Mouse (Mus musculus) left cerebral cortex, postnatal 36 days (tissue): ENCODE results near the gene Ablim2. TPM values are rescaled to one million over a fixed set of nuclear protein-coding genes. Genes with fewer than 3 reads are reported as not detected.
A peak's percentile ranks its signal among the peaks of the same experiment; 100 is the strongest.

ENCODE experiments used
- DNase-seq, 2 experiments: peaks; one replicate each; pipeline ENCODE4 v3.0.0; 2021 to 2022; ENCODE audit warnings: low spot score in 2 of 2, mixed read lengths in 1 of 2
- intact Hi-C: fragments of 180-260 bp; cut with DNase I; formaldehyde crosslinking; loops from one replicate; pipeline ENCODE4 v1.15.1; 2025
- total RNA-seq, 2 experiments: library from RNA; stranded (reverse); gene quantifications; 2 replicates each; pipeline ENCODE4 v1.2.3; 2021

Ablim2 gene
- total RNA-seq, 2 experiments from 2014 or later: 150 to 220 TPM

DNA sequence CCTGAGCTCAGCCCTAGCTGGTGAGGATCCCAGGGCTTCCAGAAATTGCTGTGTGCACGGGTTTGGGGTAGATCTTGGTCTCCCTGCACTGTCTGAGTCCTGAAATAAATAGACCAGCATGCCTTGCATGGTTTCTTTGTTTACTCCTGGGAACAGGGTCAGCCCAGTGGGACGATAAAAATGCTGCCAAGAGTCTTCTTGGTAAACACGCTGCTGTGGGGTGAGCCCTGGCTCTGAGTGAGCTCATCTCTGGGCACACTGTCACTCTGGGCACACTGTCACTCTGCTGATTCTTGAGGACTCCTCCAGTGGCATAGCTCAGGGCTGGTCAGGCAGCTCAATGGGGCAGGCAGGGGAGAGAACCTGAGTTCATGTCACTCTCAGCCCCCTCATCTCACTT is 98.6 kb downstream of the Ablim2 start:
- no peak for DNase-seq
- intact Hi-C loops: loop anchor here (2.0 to 5.0 kb wide), 2 partner anchors 61 to 259 kb away; no protein-coding TSS in a partner anchor

DNA sequence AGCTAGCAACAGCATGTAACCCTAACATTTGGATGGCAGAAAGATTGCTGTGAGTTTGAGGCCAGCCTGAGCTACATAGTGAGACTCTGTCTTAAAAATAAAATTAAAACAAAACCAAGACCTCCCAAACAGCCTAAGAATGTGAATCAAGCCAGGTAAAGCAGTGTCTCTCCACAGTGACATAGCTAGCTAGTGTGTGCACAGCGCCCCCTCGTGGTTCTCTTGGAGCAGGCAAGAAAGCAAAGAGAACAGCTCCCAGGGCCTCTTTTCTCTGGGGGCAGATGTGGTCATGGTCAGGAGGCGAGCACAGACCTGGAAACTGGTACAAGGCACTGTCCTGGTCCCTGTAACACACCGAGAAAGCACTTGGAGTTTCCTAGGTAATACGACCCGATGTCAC is 100.4 kb downstream of the Ablim2 start:
- intact Hi-C loops: loop anchor here (1.0 to 5.0 kb wide), 2 partner anchors 110 to 261 kb away; no protein-coding TSS in a partner anchor
- peak; percentile 44 to 54 for DNase-seq

DNA sequence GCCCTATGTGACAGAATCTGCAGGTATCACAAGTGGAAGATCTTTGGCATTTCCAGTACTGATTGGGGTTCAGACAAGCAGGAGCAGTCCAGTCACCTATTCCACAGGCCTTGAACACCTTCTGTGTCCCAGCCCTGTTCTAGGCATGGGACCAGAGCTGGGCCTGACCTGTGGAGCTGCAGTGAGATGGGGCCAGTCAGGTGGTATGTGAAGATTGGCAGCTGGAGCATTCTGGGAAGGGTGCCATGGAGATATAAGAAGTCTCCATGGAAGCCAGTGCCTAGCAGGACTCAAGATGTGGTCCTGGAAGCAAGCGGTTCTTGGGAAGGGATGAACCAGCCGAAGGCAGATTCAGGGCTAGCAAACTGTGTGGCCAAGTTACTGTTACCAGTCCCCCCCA is 103.8 kb downstream of the Ablim2 start:
- DNase-seq: no peak

DNA sequence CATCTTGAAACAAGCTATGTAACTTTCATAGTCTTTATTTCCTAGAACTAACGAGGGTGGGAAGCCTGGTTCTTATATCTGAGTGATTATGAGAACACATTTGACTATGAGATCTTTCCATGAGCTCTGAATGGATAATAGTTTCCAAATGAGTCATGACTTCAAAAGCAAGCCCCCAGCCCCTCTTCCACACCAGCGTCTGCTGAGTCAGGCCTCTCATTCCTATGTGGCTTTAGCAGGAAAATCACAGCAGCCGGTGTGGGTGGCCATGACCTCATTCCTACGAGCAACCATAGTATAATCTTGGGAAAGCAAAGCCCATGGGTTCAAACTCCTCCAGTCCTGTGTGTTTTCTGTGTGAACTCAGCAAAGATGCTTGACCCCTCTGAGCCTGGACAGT is 112.3 kb downstream of the Ablim2 start:
- DNase-seq: no peak
- intact Hi-C loops: loop anchor here (5.0 kb wide), 1 partner anchor 102 kb away; no protein-coding TSS in a partner anchor

More for the DNA sequence above, 103.8 kb downstream of the Ablim2 start:
- intact Hi-C loops: no loop called here

DNA sequence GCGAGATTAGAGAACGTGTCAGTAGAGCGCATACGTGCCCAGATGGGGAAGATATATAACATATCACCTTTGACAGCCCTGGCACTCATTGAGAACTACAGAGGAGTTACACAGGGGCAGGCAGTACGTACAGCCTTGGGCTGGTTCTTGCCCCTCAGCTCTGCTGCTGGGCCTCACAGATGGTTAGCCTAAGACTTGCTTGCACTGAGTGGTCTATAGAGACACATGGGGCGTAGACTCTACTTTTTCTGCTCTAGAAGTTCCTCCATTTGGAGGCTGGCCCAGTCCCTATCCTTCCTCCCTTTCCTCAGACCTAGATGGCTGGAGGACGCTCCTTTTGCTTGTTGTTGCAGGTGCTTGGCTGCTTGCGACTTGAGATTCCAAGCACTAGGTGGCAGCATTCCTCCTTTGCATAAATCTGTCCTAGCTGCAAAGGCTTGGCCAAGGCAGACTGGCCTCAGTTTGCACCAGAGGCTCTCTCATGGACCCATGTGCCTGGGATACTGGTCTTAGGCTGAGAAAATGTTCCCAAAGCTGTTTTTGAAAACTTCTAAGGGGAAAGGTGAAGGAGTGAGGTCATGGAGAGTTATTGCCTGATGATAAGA is 112.8 kb downstream of the Ablim2 start:
- peak; percentile 67 to 69 for DNase-seq
- intact Hi-C loops: loop anchor here (5.0 kb wide), 1 partner anchor 102 kb away; no protein-coding TSS in a partner anchor

DNA sequence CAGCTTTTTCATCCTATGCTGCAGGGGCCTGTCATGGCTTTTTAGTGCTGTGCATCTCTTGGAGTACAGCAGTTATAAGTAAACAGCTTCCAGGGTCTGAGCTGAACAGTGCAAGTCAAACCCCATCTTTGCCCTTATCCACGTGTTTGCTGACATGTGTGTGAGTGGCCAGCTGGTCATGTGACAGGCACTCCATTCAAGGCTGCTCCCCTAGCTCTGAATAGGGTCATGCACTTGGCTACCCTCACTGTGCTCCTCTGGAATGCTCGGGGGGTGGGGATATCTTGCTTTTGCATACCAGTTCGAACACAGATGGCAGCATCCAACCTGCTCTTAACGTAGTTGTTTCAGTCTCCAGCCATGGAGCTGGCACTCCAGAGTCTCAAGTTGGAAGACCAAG is 115.7 kb downstream of the Ablim2 start:
- DNase-seq: no peak
- intact Hi-C loops: loop anchor here (5.0 kb wide), 1 partner anchor 99 kb away; no protein-coding TSS in a partner anchor

DNA sequence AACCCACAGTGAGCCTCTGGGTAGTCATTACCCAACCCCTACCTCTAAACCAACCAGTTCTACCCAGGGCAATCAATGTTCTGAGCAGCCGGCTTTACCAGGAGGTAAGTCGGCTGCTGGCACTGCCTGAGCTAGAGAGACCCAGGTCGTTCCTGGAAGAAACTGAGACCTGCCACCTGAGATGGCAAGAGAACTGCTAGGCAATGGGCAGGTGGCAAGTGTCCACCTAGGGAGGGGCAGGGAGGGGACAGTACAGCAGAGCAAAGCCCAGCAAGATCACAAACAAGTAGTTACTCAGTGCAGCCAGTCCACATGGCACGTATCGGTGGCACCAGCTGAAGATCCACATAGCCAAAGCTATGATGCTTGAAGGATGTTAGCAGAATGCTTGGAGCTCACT is 118.6 kb downstream of the Ablim2 start:
- intact Hi-C loops: no loop called here

DNA sequence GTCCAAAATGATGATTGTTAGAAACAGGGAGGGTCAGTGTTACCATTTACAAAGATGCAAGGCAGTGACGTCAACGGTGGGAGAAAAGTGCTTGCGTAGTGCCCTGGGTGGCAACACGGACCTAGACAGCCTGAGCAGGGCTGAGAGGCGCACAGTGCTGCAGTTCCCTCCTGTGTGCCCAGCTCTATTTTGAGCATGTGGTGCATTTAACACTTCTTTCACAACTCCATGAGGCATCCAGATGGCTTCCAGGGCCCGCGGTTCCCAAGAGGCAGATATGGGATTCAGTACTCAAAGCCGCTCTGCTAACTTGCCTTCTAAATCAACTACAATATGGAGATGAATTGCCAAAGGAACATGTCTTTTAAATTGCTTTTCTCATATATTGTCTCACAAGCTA is 121.5 kb downstream of the Ablim2 start:
- DNase-seq: peak; percentile 69 to 71
- intact Hi-C loops: no loop called here

More for the DNA sequence above, 118.6 kb downstream of the Ablim2 start:
- DNase-seq: no peak

DNA sequence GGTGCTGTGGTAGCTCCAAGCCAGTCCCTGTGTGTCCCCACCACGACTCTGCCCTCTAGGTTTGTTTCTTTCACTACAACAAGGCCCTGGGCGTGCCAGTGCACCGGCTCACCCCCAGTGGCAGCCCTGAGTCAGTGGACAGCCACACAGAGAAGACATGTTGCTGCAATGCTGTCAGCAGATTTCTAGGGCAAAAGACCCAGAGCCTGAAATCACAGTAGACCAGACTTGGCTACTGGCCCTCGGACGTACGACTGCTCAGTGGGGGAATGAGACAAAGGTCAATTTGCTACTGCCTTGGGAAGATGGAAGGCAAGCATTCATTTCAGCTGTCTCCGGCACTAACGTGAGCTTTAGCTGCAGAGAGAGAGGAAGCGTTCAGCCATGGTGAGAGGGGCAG is 124.7 kb downstream of the Ablim2 start:
- DNase-seq: no peak
- intact Hi-C loops: no loop called here

DNA sequence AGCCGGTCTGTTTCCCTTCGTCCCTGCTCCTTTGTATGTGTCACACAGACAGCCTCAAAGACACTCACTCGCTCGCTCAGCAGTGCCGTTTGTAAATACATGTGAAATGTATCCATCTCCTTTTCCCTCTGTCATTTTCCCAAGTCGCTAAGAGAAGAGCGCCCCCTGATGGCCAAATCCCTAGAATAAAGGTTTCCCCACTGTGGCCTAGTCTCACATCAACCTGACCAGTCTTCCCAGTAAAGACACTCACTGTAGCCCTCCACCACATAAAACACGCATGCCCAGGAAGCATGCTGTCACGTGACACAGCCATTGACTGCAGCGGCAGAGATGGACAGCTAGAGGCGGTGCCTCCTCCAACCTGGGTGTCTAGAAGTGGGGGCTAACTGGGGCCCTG is 126.6 kb downstream of the Ablim2 start:
- intact Hi-C loops: no loop called here
- DNase-seq: peak in 1 of 2 experiments; percentile 57

DNA sequence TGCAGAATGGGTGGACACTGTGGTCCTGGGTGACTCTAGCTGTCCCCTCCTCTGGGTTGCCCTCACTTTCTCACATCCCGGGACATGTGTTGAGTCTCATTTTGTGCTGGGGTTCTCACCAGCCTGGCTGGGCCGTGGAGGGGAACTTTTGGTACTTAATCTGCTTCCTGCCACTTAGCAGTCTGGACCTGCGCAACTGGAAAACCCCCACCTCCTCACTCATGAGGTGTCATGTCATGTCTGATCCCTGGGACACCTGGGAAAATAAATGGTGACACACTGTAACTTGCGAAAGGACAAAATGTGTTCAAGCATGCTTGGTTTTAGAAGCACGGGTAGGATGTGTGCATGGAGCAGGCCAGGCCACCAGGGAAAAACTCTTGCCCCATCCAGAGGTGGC is 127.0 kb downstream of the Ablim2 start:
- no peak for DNase-seq
- intact Hi-C loops: no loop called here

DNA sequence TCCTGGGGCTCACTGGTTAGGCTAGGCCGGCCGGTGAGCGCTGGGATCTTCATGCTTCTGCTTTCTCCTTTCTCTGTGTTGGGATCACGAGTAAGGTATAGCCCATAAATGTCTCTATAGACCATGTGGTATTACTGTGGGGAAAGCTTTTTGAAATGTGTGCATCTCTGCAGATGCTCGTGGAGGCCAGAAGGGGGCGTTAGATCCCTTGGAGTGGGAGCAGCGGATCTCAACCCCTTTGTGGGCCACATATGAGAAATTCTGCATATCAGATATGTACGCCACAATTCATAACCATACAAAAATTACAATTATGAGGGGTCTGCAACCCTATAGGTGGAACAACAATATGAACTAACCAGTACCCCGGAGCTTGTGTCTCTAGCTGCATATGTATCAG is 131.3 kb downstream of the Ablim2 start:
- intact Hi-C loops: no loop called here
- DNase-seq: no peak

DNA sequence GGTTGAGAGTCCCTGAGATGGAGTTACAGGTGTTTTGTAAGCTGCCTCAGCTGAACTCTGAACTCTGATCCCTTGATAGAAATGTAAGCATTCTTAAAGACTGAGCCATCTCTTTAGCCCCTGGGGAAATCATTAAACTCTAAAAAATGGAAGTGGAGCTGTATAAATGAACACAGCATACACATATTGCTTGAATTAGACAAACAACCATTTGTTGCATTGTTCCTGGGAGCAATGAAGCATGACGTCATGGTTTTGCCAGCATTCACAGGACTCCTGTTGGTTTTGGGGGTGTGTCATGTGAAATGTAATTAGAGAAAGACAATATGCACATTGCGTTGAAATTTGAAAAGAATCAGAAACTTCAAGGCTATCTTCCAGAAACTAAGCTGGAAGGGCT is 132.0 kb downstream of the Ablim2 start:
- DNase-seq: no peak
- intact Hi-C loops: loop anchor here (5.0 kb wide), 1 partner anchor 43 kb away; no protein-coding TSS in a partner anchor

DNA sequence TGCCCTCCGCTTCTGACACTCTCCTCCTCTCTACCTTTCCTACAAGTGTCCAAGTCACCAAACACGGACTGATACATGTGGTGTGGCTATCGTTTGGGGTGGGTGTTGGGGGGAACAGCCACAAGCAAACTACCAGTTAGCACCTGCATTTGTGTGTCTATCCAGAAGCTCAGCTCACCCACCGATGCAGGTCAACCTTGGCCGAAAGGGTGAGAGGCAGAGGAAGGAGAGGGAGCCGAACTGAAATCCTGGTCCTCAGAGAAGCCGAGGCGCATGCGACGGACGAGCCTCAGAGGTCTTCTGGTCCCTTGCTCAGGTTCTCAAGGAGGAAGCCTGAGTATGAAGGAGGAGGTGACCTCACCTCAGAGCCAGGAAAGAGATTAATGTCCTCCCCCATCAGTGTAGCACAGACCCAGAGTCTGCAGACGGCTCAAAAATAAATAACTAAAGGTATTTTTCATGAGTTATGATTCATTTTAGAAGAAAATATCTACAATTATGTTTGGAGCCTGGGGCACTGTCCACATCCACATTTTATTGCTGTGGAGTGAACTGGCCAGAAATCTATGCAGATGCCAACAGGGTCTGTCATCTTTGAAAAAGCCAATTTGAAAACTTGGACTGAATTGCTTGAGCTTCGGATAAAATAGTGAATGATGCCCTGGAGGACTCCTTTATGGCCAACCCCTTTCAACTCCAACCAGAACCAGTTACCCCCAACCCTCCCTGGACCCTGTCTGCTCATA is 133.5 kb downstream of the Ablim2 start:
- DNase-seq: no peak
- intact Hi-C loops: loop anchor here (5.0 kb wide), 1 partner anchor 41 kb away; no protein-coding TSS in a partner anchor

DNA sequence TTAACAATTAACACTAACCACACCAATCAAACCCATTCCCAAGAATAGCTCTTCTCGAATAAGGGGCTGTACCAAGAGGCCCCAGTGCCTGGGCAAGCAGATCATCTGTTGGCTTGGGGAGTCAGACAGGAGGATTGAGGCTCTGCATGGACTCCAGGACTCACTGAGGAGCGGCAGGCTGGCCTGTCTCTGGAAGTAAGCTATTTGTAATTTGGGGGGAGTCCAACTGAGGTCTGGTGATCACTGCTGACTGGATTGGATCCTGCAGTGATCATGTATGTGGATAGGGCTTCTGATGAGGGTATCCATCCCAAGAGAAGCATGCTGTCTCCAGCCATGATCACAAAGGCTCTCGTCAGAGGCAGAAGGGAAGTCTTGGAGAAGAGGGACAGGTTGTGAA is 134.7 kb downstream of the Ablim2 start:
- DNase-seq: no peak
- intact Hi-C loops: loop anchor here (2.0 to 5.0 kb wide), 2 partner anchors 40 to 82 kb away; no protein-coding TSS in a partner anchor

DNA sequence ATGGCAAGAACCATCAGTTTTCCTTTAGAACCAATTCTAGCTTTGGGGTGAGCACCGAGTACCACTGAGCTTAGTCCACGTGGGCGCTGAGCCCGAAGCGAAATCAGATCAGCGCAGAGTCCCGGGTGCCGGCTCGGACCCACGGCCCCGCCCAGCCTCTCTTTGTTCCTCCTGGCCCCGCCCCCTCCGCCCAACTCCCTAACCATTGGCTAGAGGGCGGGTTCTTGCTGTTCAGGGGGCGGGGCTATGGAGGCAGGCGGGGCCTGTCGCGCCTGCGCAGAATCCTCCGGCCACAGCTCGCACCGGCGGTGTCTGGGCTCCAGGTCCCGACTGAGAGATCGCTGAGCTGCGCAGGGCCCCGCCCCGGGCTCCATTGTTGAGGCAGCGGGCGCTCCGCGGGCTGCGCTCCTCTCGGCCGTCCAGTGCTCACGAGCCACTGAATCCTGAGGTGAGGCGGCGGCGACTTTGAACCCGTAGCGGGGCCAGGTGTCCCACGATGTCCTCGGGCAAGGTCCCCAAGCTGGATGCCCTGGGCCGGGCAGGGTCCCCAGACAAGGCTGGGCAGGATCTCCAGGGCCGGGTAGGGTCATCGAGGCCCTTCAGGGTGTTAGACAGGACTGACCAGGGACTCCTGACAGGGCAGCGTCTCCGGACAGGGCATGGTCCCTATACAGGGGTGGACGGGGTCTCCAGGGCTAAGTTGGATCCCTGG is 135.6 kb downstream of the Ablim2 start, which contains the start of gene Afap1:
Gene Afap1 (plus strand): TSS at position 227 of the 712 bp plus-strand sequence.
- DNase-seq: peak; percentile 96
- intact Hi-C loops: loop anchor here (2.0 to 5.0 kb wide), 2 partner anchors 39 to 82 kb away; no protein-coding TSS in a partner anchor

DNA sequence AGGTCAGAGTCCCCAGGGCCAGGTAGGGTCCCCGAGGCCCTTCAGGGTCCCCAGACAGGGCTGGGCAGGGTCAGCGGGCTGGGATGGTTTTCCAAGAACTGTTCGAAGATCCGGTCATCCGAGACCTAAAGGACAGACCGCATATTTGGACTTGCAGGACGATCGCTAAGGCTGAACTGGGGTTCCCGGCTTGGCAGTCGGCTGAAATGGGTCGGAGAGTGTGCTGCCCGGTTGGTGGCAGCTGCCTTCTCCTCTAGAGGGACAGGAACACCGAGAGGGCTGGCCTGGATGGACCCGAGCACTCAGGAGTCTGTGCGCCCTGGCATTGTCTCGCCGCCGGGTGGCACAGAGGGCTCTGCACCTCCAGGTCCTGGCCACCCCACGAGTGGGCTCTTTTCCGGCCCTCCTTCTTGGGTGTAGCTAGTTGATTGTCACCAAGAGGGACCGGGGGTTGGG is 136.2 kb downstream of the Ablim2 start:
- intact Hi-C loops: loop anchor here (2.0 to 5.0 kb wide), 2 partner anchors 38 to 81 kb away; no protein-coding TSS in a partner anchor
- peak; percentile 52 to 55 for DNase-seq

DNA sequence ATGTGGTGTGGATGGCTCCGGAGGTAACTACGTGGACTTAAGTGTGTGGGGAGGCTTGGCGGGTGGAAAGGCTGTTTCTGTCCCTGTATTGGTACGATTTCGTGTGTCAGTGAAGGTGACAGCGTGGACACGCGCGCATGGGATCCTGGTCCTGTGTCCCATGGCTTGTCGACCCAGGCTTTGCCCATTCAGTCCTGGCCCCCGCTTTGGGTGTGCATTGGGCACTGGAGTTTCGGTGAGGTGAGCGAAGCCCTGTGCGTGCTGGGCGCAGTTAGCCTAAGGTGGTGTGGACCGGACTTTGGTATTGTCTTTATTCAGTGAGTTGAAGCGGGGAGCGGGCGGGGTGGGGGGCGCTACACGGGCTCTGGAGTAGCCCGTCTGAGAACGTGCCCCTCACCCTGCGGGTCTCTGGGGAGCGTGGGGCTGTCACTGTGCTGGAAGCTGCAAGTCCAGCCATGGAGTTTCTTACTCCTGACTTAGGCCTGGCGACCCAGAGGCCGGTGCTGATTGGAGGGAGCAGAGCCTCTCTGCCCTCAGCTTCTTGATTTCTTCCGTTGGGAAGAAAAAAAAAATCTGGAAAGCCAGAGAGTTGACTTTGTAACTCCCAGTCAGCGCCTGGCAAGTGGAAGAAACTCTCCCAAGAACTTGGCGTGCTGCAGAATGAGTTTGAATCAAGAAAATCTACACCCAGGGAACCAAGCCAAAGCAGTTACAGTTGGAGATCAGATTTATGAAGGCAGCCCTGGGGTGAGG is 136.8 kb downstream of the Ablim2 start:
- no peak for DNase-seq
- intact Hi-C loops: loop anchor here (5.0 kb wide), 1 partner anchor 38 kb away; no protein-coding TSS in a partner anchor

DNA sequence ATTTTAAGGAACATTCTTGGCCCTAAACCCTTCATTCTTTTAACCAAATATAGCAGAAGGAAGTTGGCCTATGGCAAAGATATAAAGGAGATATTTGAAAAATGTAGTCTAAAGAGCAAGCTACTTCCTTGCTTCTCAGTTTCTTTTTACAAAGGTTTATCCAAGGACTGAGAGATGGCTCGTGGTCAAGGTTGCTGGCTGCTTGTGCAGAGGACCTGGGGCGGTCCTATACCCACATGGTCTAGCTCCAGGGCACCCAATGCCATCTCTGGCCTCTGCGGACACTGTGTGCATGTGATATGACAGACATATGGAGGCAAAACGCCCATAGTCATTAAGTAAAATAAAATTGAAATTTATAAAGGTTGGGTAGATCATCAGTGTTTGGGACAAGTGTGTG is 138.2 kb downstream of the Ablim2 start:
- intact Hi-C loops: no loop called here
- DNase-seq: no peak
